Mouse (Mus musculus): ENCODE measurements at regions not wholly inside any gene's neighbourhood (a gene's known extent, or its start where the extent isn't known, plus 50 kb on each side); places are given as distances from the start of the nearest gene placed in this dataset.

GRCm38 (mm10) chr11:37582236-37582635 is 346.5 kb upstream of the Tenm2 start:
- TF ChIP-seq EP300 (IDR thresholded peaks at IDR 0.05; ENCODE audit: insufficient read depth, low read depth, low read length) (no peak), CTCF (IDR thresholded peaks at IDR 0.05) (no peak)

Measured in heart, adult 2 months (tissue).